Mouse (Mus musculus) heart, embryonic 14.5 days (tissue): ENCODE results near the gene Rad51b. TPM values are rescaled to one million over a fixed set of nuclear protein-coding genes. Genes with fewer than 3 reads are reported as not detected.
A peak's percentile ranks its signal among the peaks of the same experiment; 100 is the strongest.

Experiments used
- ATAC-seq: fragments of 200-750 bp; cut with Nextera tagmentation; 2 replicates; pipeline ENCODE4 v1.8.0; 2017; ENCODE audit warnings: low read depth, moderate TSS enrichment; ENCODE audit not compliant: insufficient number of reproducible peaks, insufficient read depth, low FRiP score
- H3K27ac ChIP-seq, 2 experiments: fragments of 200-500 bp in 1 of 2; fragments of 300-500 bp in 1 of 2; sonication (generic) in 1 of 2; replicated peaks in 1 of 2; 2 replicates each; pipeline ENCODE4 v1.5.1; 2012 to 2014; ENCODE audit warnings: low read depth in 2 of 2, low read length in 2 of 2, control low read depth in 1 of 2, mild to moderate bottlenecking in 1 of 2, mixed read lengths in 1 of 2; ENCODE audit not compliant: control insufficient read depth in 1 of 2, insufficient read depth in 1 of 2
- H3K27me3 ChIP-seq: fragments of 300-500 bp; sonication (generic); 2 replicates; pipeline ENCODE4 v1.6.1; 2014; ENCODE audit warnings: mild to moderate bottlenecking, low read length, control low read depth; ENCODE audit not compliant: control insufficient read depth, insufficient read depth
- H3K36me3 ChIP-seq: fragments of 300-500 bp; sonication (generic); 2 replicates; pipeline ENCODE4 v1.6.1; 2014; ENCODE audit warnings: mild to moderate bottlenecking, control low read depth, low read length, mixed read lengths; ENCODE audit not compliant: control insufficient read depth, insufficient read depth
- H3K4me1 ChIP-seq, 2 experiments: fragments of 200-500 bp in 1 of 2; fragments of 300-500 bp in 1 of 2; sonication (generic) in 1 of 2; 2 replicates each; pipeline ENCODE4 v1.6.1; 2012 to 2014; ENCODE audit warnings: low read length in 2 of 2, control low read depth in 1 of 2, mixed read lengths in 1 of 2; ENCODE audit not compliant: control insufficient read depth in 2 of 2, insufficient read depth in 2 of 2
- H3K4me2 ChIP-seq: fragments of 300-500 bp; sonication (generic); 2 replicates; pipeline ENCODE4 v1.6.1; 2014; ENCODE audit warnings: mild to moderate bottlenecking, low read length
- H3K4me3 ChIP-seq, 2 experiments: fragments of 200-500 bp in 1 of 2; fragments of 300-500 bp in 1 of 2; sonication (generic) in 1 of 2; 2 replicates each; pipeline ENCODE4 v1.5.1; 2012 to 2014; ENCODE audit warnings: low read length in 2 of 2, mild to moderate bottlenecking in 2 of 2, control low read depth in 1 of 2, low read depth in 1 of 2, moderate library complexity in 1 of 2; ENCODE audit not compliant: control insufficient read depth in 1 of 2, insufficient read depth in 1 of 2
- H3K9ac ChIP-seq: fragments of 300-500 bp; sonication (generic); 2 replicates; pipeline ENCODE4 v1.6.1; 2014; ENCODE audit warnings: mild to moderate bottlenecking, low read length
- H3K9me3 ChIP-seq: fragments of 300-500 bp; sonication (generic); 2 replicates; pipeline ENCODE4 v1.6.1; 2016; ENCODE audit warnings: low read length, control low read depth; ENCODE audit not compliant: control insufficient read depth
- WGBS: fragments of 180-500 bp; shearing (Covaris S2); extraction: QIAGEN DNeasy Blood & Tissue Kit; methylation state at CpG from one replicate; pipeline ENCODE4 v1.1.7; 2014; 5-methylcytosine and 5-hydroxymethylcytosine counted together
- polyA plus RNA-seq: library from polyadenylated mRNA; unstranded; fragments of >200 nt; fragmentation: Nextera tagmentation; extraction: Ambion mirVana; gene quantifications from 2 replicates; pipeline ENCODE4 v1.2.1, GENCODE M21; 2014

Rad51b gene
- polyA plus RNA-seq, 1 experiment from 2014 or later: 4.2 TPM

DNA sequence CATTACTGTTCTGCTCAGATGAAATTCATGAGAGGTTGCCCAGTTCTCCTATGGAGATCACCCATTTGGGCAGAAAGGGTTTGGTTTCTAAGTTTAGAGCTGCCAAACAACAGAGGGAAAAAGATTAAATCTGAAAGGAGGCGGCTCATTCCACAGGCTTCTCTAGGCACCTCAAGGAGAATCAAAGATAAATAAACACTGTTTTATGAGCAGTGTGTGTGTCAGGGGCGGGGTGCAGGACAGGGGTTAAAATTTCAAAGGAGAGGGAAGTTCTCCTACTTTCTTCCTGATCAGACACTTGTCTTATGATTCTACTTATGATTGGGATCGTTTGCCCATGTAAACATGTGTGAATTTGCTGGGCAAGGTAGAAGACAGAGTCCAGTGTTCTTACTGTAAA lies 166.3 kb downstream of the Rad51b start:
- Histone ChIP-seq H3K27ac (no peak overlapping the region), H3K4me2 (no peak overlapping the region), H3K36me3 (no peaks in the 10 kb centered on the region), H3K4me3 (no peak overlapping the region), H3K9me3 (no peaks in the 10 kb centered on the region), H3K4me1 (no peaks in the 10 kb centered on the region), H3K27me3 (no peaks in the 10 kb centered on the region), H3K9ac (no peak overlapping the region)
- ATAC-seq: no peak
- 70% methylated on average over 3 of the region's 3 CpGs for WGBS

- no peaks in the 10 kb centered on the region for H3K36me3 ChIP-seq
- peaks cover 0 to 6% of the 10 kb centered on the region in 2 experiments; a peak in 1 of 4 replicates for H3K4me1 ChIP-seq
- H3K4me2 ChIP-seq: no peak overlapping the region
- no peak overlapping the region for H3K4me3 ChIP-seq
- H3K9ac ChIP-seq: no peak overlapping the region
- H3K27me3 ChIP-seq: no peaks in the 10 kb centered on the region
- no peaks in the 10 kb centered on the region for H3K9me3 ChIP-seq
- no peak overlapping the region for H3K27ac ChIP-seq
- no peak for ATAC-seq
Observed at GRCm38 (mm10) chr12:79470113-79470512, 173.0 kb downstream of the Rad51b start.

GRCm38 (mm10) chr12:79471868-79472267 lies 174.8 kb downstream of the Rad51b start:
- WGBS: 32% methylated on average over 2 of the region's 2 CpGs
- Histone ChIP-seq H3K4me2 (no peak overlapping the region), H3K4me3 (no peak overlapping the region), H3K27me3 (no peaks in the 10 kb centered on the region), H3K4me1 (peaks cover 0 to 6% of the 10 kb centered on the region in 2 experiments; a peak in 1 of 4 replicates), H3K9ac (no peak overlapping the region), H3K9me3 (no peaks in the 10 kb centered on the region), H3K36me3 (no peaks in the 10 kb centered on the region), H3K27ac (peak overlapping the region; percentile 18 to 64)
- ATAC-seq: no peak; the same call in 1 of the 2 replicates

DNA sequence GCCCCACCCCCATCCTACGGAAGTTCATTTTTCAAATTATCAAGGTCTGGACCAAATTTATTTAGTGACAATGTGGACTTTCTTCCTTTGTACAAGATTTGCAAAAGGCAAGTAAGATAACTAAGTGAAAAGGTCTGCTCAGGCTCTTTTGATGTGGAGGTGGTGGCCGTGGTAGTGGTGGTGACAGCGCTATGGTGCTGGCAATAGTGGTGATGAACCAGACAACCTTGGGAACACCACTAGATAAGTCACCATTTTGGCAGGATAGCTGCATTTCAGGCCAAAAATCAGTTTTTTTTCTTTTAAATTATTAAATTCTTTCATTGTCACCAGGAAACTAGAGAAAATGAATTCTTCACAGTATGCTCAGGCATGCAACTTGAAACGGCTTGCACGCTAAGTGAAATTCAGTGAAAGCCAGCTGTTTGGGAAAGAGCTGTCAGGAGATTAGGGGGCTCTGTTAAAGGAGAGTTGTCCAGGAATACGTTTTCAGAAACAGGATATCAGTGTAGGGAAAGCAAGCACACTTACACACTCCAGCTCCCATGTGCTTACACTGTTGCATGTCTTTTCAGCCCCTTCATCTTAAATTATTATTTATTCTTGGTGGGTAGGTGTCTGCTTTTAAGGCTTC lies 179.4 kb downstream of the Rad51b start:
- H3K4me3 ChIP-seq: no peak overlapping the region
- H3K4me1 ChIP-seq: peaks cover 8 to 13% of the 10 kb centered on the region in 2 experiments; a peak in 3 of 4 replicates
- peaks cover 4% of the 10 kb centered on the region; the same call in 1 of the 2 replicates for H3K9me3 ChIP-seq
- H3K27me3 ChIP-seq: no peaks in the 10 kb centered on the region
- no peaks in the 10 kb centered on the region for H3K36me3 ChIP-seq
- no peak overlapping the region for H3K9ac ChIP-seq
- H3K4me2 ChIP-seq: no peak overlapping the region
- no peak for ATAC-seq
- H3K27ac ChIP-seq: peak overlapping the region in 1 of 2 experiments; percentile 6; a peak in 1 of 4 replicates
- 54% methylated on average over 6 of the region's 6 CpGs for WGBS

DNA sequence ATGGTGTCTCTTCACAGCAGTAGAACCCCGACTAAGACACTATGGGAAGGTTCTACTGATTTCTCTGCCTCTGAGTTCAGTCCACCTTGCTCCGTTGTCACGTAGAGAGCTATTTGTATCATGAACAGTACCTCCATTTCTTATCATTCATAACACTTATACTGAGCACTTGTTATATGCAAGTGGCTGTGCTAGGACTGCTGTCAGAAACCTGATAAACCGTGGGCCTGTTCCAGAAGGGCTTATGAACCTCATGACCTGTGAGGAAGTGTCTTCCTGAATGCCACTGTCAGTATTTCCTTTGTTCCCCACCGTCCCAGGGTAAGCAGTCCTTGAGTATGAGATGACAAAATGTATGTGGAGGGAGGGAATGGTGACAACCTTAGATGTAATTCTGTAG lies 181.7 kb downstream of the Rad51b start:
- Histone ChIP-seq H3K9me3 (peaks cover 4% of the 10 kb centered on the region; the same call in 1 of the 2 replicates), H3K9ac (no peak overlapping the region), H3K4me2 (no peak overlapping the region), H3K27ac (peak overlapping the region; percentile 23 to 41; a peak in 1 of 4 replicates), H3K36me3 (no peaks in the 10 kb centered on the region), H3K27me3 (no peaks in the 10 kb centered on the region), H3K4me1 (peaks cover 8% of the 10 kb centered on the region in 2 experiments; a peak in 3 of 4 replicates), H3K4me3 (no peak overlapping the region)
- WGBS: 27% methylated on average over 5 of the region's 5 CpGs
- ATAC-seq: no peak

DNA sequence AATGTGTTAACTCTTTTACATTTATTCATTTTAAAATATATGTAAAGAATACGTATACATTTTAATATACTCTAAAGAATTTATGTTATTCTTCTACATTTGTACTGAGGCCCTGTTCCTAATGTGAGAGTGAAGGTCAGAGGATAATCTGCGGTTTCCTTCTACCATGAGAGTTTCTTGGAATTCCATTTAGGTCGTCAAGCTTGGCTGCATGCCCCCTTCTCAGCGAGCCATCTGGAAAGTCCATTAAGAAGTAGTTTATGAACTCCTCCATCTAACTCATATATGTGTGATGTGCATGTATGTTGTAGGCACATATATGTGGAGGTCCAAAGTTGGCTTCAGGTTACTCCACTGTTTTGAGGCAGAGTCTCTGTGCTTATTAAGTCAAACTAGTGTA lies 188.4 kb downstream of the Rad51b start:
- no peak overlapping the region for H3K4me2 ChIP-seq
- H3K36me3 ChIP-seq: no peaks in the 10 kb centered on the region
- H3K4me3 ChIP-seq: no peak overlapping the region
- ATAC-seq: no peak
- H3K27ac ChIP-seq: no peak overlapping the region
- H3K4me1 ChIP-seq: peaks cover 0 to 6% of the 10 kb centered on the region in 2 experiments; a peak in 2 of 4 replicates
- H3K27me3 ChIP-seq: no peaks in the 10 kb centered on the region
- no peak overlapping the region for H3K9ac ChIP-seq
- WGBS: 79% methylated on average over 4 of the region's 4 CpGs
- H3K9me3 ChIP-seq: peaks cover 5% of the 10 kb centered on the region; the same call in 1 of the 2 replicates

DNA sequence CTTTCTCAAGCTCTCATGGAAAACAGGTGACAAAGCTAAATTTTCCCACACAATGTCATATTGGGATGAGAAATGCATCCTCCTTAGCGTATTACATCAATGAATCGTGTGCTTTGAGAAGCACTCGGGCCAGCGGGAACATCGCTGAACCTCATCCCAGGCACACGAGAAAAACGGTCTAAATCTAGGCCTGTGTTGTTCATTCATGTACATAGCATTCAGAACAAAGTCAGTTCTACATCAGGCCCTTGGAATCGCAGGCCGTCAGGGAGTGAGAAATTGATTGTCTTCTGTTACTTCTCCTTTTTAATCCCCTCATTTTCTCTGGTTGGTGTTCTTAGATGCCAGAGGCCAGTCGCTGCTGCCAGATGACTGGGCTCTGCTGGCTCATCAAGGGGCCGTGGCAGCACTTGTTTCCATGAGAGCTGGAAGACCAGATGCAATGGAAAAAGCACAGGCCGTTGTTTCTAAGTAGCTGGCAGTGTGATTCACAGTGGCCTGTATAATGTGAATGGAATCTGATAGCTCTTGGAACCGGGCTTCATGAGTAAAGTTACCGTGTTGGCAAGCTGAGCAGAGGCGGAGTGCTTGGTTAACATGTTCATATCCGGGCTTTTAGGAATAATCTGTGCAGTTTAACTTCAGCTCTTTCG lies 191.6 kb downstream of the Rad51b start:
- Histone ChIP-seq H3K4me2 (no peak overlapping the region), H3K9me3 (peaks cover 5% of the 10 kb centered on the region; the same call in 1 of the 2 replicates), H3K4me3 (no peak overlapping the region), H3K27ac (peak overlapping the region; percentile 14 to 68), H3K9ac (no peak overlapping the region), H3K36me3 (no peaks in the 10 kb centered on the region), H3K4me1 (peaks cover 0 to 6% of the 10 kb centered on the region in 2 experiments; a peak in 2 of 4 replicates), H3K27me3 (no peaks in the 10 kb centered on the region)
- ATAC-seq: peak; percentile 61; the same call in 1 of the 2 replicates
- 65% methylated on average over 17 of the region's 17 CpGs for WGBS
